Mouse (Mus musculus) hindbrain, embryonic 12.5 days (tissue): ENCODE measurements around the gene Gpr119. TPM values are rescaled to one million over a fixed set of nuclear protein-coding genes. Genes with fewer than 3 reads are reported as not detected.

Source experiments
- ATAC-seq: fragments of 200-750 bp; cut with Nextera tagmentation; 2 replicates; pipeline ENCODE4 v1.8.0; 2017; ENCODE audit warnings: moderate TSS enrichment; ENCODE audit not compliant: low FRiP score
- H3K27ac ChIP-seq: fragments of 300-500 bp; sonication (generic); 2 replicates; pipeline ENCODE4 v1.5.1; 2016; ENCODE audit warnings: mild to moderate bottlenecking
- H3K27me3 ChIP-seq: fragments of 300-500 bp; sonication (generic); 2 replicates; pipeline ENCODE4 v1.6.1; 2016; ENCODE audit warnings: mild to moderate bottlenecking
- H3K36me3 ChIP-seq: fragments of 300-500 bp; sonication (generic); 2 replicates; pipeline ENCODE4 v1.6.1; 2016; ENCODE audit warnings: mild to moderate bottlenecking
- H3K4me1 ChIP-seq: fragments of 300-500 bp; sonication (generic); 2 replicates; pipeline ENCODE4 v1.6.1; 2016
- H3K4me2 ChIP-seq: fragments of 300-500 bp; sonication (generic); replicated peaks from 2 replicates; pipeline ENCODE4 v1.6.1; 2016; ENCODE audit warnings: mild to moderate bottlenecking
- H3K4me3 ChIP-seq: fragments of 300-500 bp; sonication (generic); 2 replicates; pipeline ENCODE4 v1.5.1; 2016; ENCODE audit warnings: mild to moderate bottlenecking
- H3K9ac ChIP-seq: fragments of 300-500 bp; sonication (generic); 2 replicates; pipeline ENCODE4 v1.6.1; 2016; ENCODE audit warnings: mild to moderate bottlenecking, moderate library complexity
- H3K9me3 ChIP-seq: fragments of 300-500 bp; sonication (generic); replicated peaks from 2 replicates; pipeline ENCODE4 v1.6.1; 2016; ENCODE audit warnings: mild to moderate bottlenecking
- WGBS: fragments of 180-500 bp; shearing (Covaris S2); methylation state at CpG from one replicate; pipeline ENCODE4 v1.1.7; 2016; 5-methylcytosine and 5-hydroxymethylcytosine counted together
- polyA plus RNA-seq: library from polyadenylated mRNA; unstranded; fragments of >200 nt; fragmentation: Nextera tagmentation; extraction: Ambion mirVana; gene quantifications from 2 replicates; pipeline ENCODE4 v1.2.1, GENCODE M21; 2016

Gpr119 gene
- not detected in 2 replicates for polyA plus RNA-seq

- H3K4me2 ChIP-seq = no peak within 1 kb of the TSS
- no peaks in the 10 kb centered on the region for H3K36me3 ChIP-seq
- ATAC-seq = no peak
- WGBS = 70% methylated on average over 4 of the region's 4 CpGs
- H3K27ac ChIP-seq = no peak within 1 kb of the TSS
- no peaks in the 10 kb centered on the region for H3K4me1 ChIP-seq
- no peak within 1 kb of the TSS for H3K4me3 ChIP-seq
- no peaks in the 10 kb centered on the region for H3K27me3 ChIP-seq
- no peak within 1 kb of the TSS for H3K9ac ChIP-seq
- H3K9me3 ChIP-seq = no peaks in the 10 kb centered on the region
Observed at GRCm38 (mm10) chrX:48674171-48674570, at the start of gene Gpr119. Gene Gpr119 (minus strand): TSS chrX:48674478.

- 93% methylated on average over 8 of the region's 8 CpGs for WGBS
Observed at GRCm38 (mm10) chrX:48712846-48713245, 38.6 kb upstream of the Gpr119 start.

GRCm38 (mm10) chrX:48709701-48710100 is 35.4 kb upstream of the Gpr119 start:
- Histone ChIP-seq H3K27ac (no peak overlapping the region), H3K4me2 (no peak overlapping the region), H3K4me1 (no peaks in the 10 kb centered on the region), H3K9ac (no peak overlapping the region), H3K27me3 (no peaks in the 10 kb centered on the region), H3K9me3 (no peaks in the 10 kb centered on the region), H3K4me3 (no peak overlapping the region), H3K36me3 (0 out of 2 replicates have a peak, but pooled peaks cover 4% of the 10 kb centered on the region)
- WGBS = 89% methylated on average over 10 of the region's 10 CpGs
- no peak for ATAC-seq

More at GRCm38 (mm10) chrX:48712846-48713245, 38.6 kb upstream of the Gpr119 start:
- Histone ChIP-seq H3K27me3 (no peaks in the 10 kb centered on the region), H3K4me1 (no peaks in the 10 kb centered on the region), H3K9me3 (no peaks in the 10 kb centered on the region), H3K4me3 (no peak overlapping the region), H3K4me2 (no peak overlapping the region), H3K36me3 (0 out of 2 replicates have a peak, but pooled peaks cover 4% of the 10 kb centered on the region), H3K9ac (no peak overlapping the region), H3K27ac (no peak overlapping the region)
- no peak for ATAC-seq

GRCm38 (mm10) chrX:48694864-48695371 is 20.6 kb upstream of the Gpr119 start, which contains the start of gene Rbmx2:
Gene Rbmx2 (plus strand): TSS chrX:48695004.
- peak within 1 kb of the TSS; percentile 53 for H3K9ac ChIP-seq
- H3K27ac ChIP-seq = no peak within 1 kb of the TSS
- peaks cover 7% of the 10 kb centered on the region for H3K4me1 ChIP-seq
- no peaks in the 10 kb centered on the region for H3K27me3 ChIP-seq
- ATAC-seq = peak; percentile 97
- peak within 1 kb of the TSS; percentile 54 for H3K4me2 ChIP-seq
- H3K36me3 ChIP-seq = peaks cover 11% of the 10 kb centered on the region
- no peaks in the 10 kb centered on the region for H3K9me3 ChIP-seq
- 21% methylated on average over 42 of the region's 42 CpGs for WGBS
- H3K4me3 ChIP-seq = peak within 1 kb of the TSS; percentile 63

- Histone ChIP-seq H3K36me3 (peaks cover 11% of the 10 kb centered on the region), H3K9me3 (no peaks in the 10 kb centered on the region), H3K4me2 (peak overlapping the region; percentile 51), H3K27me3 (no peaks in the 10 kb centered on the region), H3K9ac (no peak overlapping the region; the same call in 1 of the 2 replicates), H3K27ac (no peak overlapping the region), H3K4me3 (peak overlapping the region; percentile 63), H3K4me1 (peaks cover 7% of the 10 kb centered on the region)
- WGBS = 12% methylated on average over 6 of the region's 6 CpGs
- ATAC-seq = peak; percentile 89
Observed at GRCm38 (mm10) chrX:48694460-48694859, 20.2 kb upstream of the Gpr119 start.

- Histone ChIP-seq H3K9ac (no peak overlapping the region), H3K4me2 (no peak overlapping the region), H3K4me1 (no peaks in the 10 kb centered on the region), H3K36me3 (no peaks in the 10 kb centered on the region), H3K27ac (no peak overlapping the region), H3K27me3 (no peaks in the 10 kb centered on the region), H3K4me3 (no peak overlapping the region), H3K9me3 (no peaks in the 10 kb centered on the region)
- 64% methylated on average over 5 of the region's 5 CpGs for WGBS
- no peak for ATAC-seq
Observed at GRCm38 (mm10) chrX:48683857-48684256, 9.6 kb upstream of the Gpr119 start.

- 25% methylated on average over 3 of the region's 3 CpGs for whole genome bisulfite sequencing
- no peaks in the 10 kb centered on the region for H3K27me3 ChIP-seq
- no peak overlapping the region for H3K4me3 ChIP-seq
- no peaks in the 10 kb centered on the region for H3K9me3 ChIP-seq
- H3K4me2 ChIP-seq = no peak overlapping the region
- H3K4me1 ChIP-seq = no peaks in the 10 kb centered on the region
- no peaks in the 10 kb centered on the region for H3K36me3 ChIP-seq
- H3K9ac ChIP-seq = no peak overlapping the region
- ATAC-seq = no peak
- H3K27ac ChIP-seq = no peak overlapping the region
Observed at GRCm38 (mm10) chrX:48683451-48683850, 9.2 kb upstream of the Gpr119 start.

GRCm38 (mm10) chrX:48671714-48672113 is 2.6 kb downstream of the Gpr119 start:
- no peak overlapping the region for H3K4me3 ChIP-seq
- no peak overlapping the region for H3K27ac ChIP-seq
- 78% methylated on average over 3 of the region's 3 CpGs for WGBS
- no peak overlapping the region for H3K9ac ChIP-seq
- no peaks in the 10 kb centered on the region for H3K27me3 ChIP-seq
- H3K4me2 ChIP-seq = no peak overlapping the region
- no peaks in the 10 kb centered on the region for H3K36me3 ChIP-seq
- no peak for ATAC-seq
- H3K4me1 ChIP-seq = no peaks in the 10 kb centered on the region
- no peaks in the 10 kb centered on the region for H3K9me3 ChIP-seq

- Histone ChIP-seq H3K4me3 (no peak overlapping the region), H3K27me3 (no peaks in the 10 kb centered on the region), H3K9ac (no peak overlapping the region), H3K9me3 (no peaks in the 10 kb centered on the region), H3K27ac (no peak overlapping the region), H3K36me3 (no peaks in the 10 kb centered on the region), H3K4me1 (no peaks in the 10 kb centered on the region), H3K4me2 (no peak overlapping the region)
- no peak for ATAC-seq
- WGBS = 68% methylated on average over 3 of the region's 3 CpGs
Observed at GRCm38 (mm10) chrX:48669588-48669987, 4.7 kb downstream of the Gpr119 start.

GRCm38 (mm10) chrX:48666807-48667206 is 7.5 kb downstream of the Gpr119 start:
- ATAC-seq = no peak
- H3K4me1 ChIP-seq = no peaks in the 10 kb centered on the region
- H3K36me3 ChIP-seq = no peaks in the 10 kb centered on the region
- H3K9ac ChIP-seq = no peak overlapping the region
- H3K9me3 ChIP-seq = no peaks in the 10 kb centered on the region
- no peak overlapping the region for H3K4me2 ChIP-seq
- H3K27ac ChIP-seq = no peak overlapping the region
- H3K4me3 ChIP-seq = no peak overlapping the region
- no peaks in the 10 kb centered on the region for H3K27me3 ChIP-seq
- 22% methylated on average over 6 of the region's 6 CpGs for WGBS

GRCm38 (mm10) chrX:48644122-48644521 is 30.2 kb downstream of the Gpr119 start:
- Histone ChIP-seq H3K4me2 (no peak overlapping the region), H3K27ac (no peak overlapping the region), H3K4me1 (no peaks in the 10 kb centered on the region), H3K36me3 (0 out of 2 replicates have a peak, but pooled peaks cover 2% of the 10 kb centered on the region), H3K27me3 (no peaks in the 10 kb centered on the region), H3K4me3 (no peak overlapping the region), H3K9me3 (no peaks in the 10 kb centered on the region), H3K9ac (no peak overlapping the region)
- 88% methylated on average over 2 of the region's 2 CpGs for WGBS
- no peak for ATAC-seq

- no peaks in the 10 kb centered on the region for H3K27me3 ChIP-seq
- no peaks in the 10 kb centered on the region for H3K4me1 ChIP-seq
- no peaks in the 10 kb centered on the region for H3K9me3 ChIP-seq
- no peak for ATAC-seq
- H3K27ac ChIP-seq = no peak overlapping the region
- 48% methylated on average over 2 of the region's 2 CpGs for WGBS
- H3K4me2 ChIP-seq = no peak overlapping the region
- no peak overlapping the region for H3K4me3 ChIP-seq
- no peak overlapping the region for H3K9ac ChIP-seq
- peaks cover 5% of the 10 kb centered on the region; the same call in 1 of the 2 replicates for H3K36me3 ChIP-seq
Observed at GRCm38 (mm10) chrX:48637032-48637431, 37.2 kb downstream of the Gpr119 start.

GRCm38 (mm10) chrX:48624054-48624420 is 50.2 kb downstream of the Gpr119 start:
- WGBS = 28% methylated on average over 9 of the region's 9 CpGs
- peak overlapping the region; percentile 52 for H3K4me3 ChIP-seq
- H3K4me2 ChIP-seq = peak overlapping the region; percentile 54
- ATAC-seq = no peak; the same call in 1 of the 2 replicates
- H3K36me3 ChIP-seq = no peaks in the 10 kb centered on the region
- peak overlapping the region; percentile 57 for H3K9ac ChIP-seq
- H3K9me3 ChIP-seq = no peaks in the 10 kb centered on the region
- H3K27ac ChIP-seq = peak overlapping the region; percentile 84
- no peaks in the 10 kb centered on the region for H3K4me1 ChIP-seq
- H3K27me3 ChIP-seq = no peaks in the 10 kb centered on the region
